Mouse (Mus musculus) forebrain, embryonic 14.5 days (tissue): ENCODE measurements at regions not wholly inside any gene's neighbourhood (a gene's known extent, or its start where the extent isn't known, plus 50 kb on each side); places are given as distances from the start of the nearest gene placed in this dataset.

Source experiments
- ATAC-seq: fragments of 200-750 bp; cut with Nextera tagmentation; 2 replicates; pipeline ENCODE4 v1.8.0; 2017; ENCODE audit warnings: mild to moderate bottlenecking, moderate library complexity
- DNase-seq: peaks from one replicate; pipeline ENCODE4 v3.0.0-alpha.2; 2015; ENCODE audit warnings: low spot score
- H3K27ac ChIP-seq: fragments of 300-500 bp; sonication (generic); 2 replicates; pipeline ENCODE4 v1.5.1; 2014; ENCODE audit warnings: low read depth, mild to moderate bottlenecking, control low read depth, low read length, moderate library complexity
- H3K27me3 ChIP-seq: fragments of 300-500 bp; sonication (generic); replicated peaks from 2 replicates; pipeline ENCODE4 v1.6.1; 2014; ENCODE audit warnings: low read length, control low read depth, mixed read lengths; ENCODE audit not compliant: control insufficient read depth, insufficient read depth
- H3K36me3 ChIP-seq: fragments of 300-500 bp; sonication (generic); 2 replicates; pipeline ENCODE4 v1.6.1; 2014; ENCODE audit warnings: low read length, control low read depth; ENCODE audit not compliant: control insufficient read depth, insufficient read depth
- H3K4me1 ChIP-seq: fragments of 300-500 bp; sonication (generic); 2 replicates; pipeline ENCODE4 v1.6.1; 2014; ENCODE audit warnings: antibody characterized with exemption, low read length, control low read depth; ENCODE audit not compliant: control insufficient read depth, insufficient read depth
- H3K4me2 ChIP-seq: fragments of 300-500 bp; sonication (generic); 2 replicates; pipeline ENCODE4 v1.6.1; 2014; ENCODE audit warnings: mild to moderate bottlenecking, control low read depth, low read length
- H3K4me3 ChIP-seq: fragments of 300-500 bp; sonication (generic); 2 replicates; pipeline ENCODE4 v1.5.1; 2014; ENCODE audit warnings: low read depth, low read length, control low read depth
- H3K9ac ChIP-seq: fragments of 300-500 bp; sonication (generic); 2 replicates; pipeline ENCODE4 v1.6.1; 2014; ENCODE audit warnings: mild to moderate bottlenecking, low read length, control low read depth, moderate library complexity
- H3K9me3 ChIP-seq: fragments of 300-500 bp; sonication (generic); replicated peaks from 2 replicates; pipeline ENCODE4 v1.6.1; 2016; ENCODE audit warnings: low read length, control low read depth, mixed read lengths; ENCODE audit not compliant: control insufficient read depth
- WGBS: fragments of 180-500 bp; shearing (Covaris S2); extraction: QIAGEN DNeasy Blood & Tissue Kit; methylation state at CpG from one replicate; pipeline ENCODE4 v1.1.7; 2014; 5-methylcytosine and 5-hydroxymethylcytosine counted together

DNA sequence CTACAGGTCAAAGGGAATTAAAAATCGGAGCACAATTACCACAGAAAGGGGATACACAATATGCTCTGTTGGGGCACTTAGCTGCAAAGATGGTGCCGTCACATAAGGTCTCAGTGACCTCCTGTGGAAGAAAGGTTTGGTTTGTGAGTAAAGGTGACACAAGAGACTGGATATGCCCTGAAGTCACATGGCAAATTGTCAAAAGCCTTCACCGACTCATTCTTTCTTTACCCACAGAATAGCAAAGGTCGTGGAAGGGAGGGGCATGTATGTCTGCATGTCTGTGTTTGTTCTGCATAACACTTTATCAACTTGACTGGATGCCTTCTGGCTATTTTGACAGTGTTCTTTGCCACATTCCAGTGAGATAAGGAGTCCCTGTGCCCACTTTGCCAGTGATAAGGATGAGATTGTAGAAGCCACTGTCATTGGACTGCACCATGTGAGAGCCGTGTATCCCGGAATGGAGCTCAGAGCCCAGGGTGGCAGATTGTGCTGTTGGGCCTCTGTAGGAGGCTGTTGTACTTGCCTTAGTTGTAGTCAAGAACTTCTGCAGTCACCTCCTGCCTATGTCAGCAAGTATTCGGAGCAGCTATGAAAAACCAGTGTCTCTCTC lies 222.0 kb downstream of the Cxcl12 start:
- Histone ChIP-seq H3K4me1 (no peaks in the 10 kb centered on the region), H3K36me3 (no peaks in the 10 kb centered on the region), H3K4me2 (no peak overlapping the region), H3K27me3 (no peaks in the 10 kb centered on the region), H3K9ac (no peak overlapping the region), H3K4me3 (no peak overlapping the region), H3K27ac (no peak overlapping the region), H3K9me3 (no peaks in the 10 kb centered on the region)
- 92% methylated on average over 7 of the region's 7 CpGs for WGBS
- no peak for DNase-seq
- ATAC-seq = no peak

- ATAC-seq (no peak), DNase-seq (no peak)
- no peak overlapping the region for H3K4me3 ChIP-seq
- H3K27me3 ChIP-seq = no peaks in the 10 kb centered on the region
- H3K9me3 ChIP-seq = no peaks in the 10 kb centered on the region
- H3K27ac ChIP-seq = no peak overlapping the region
- no peaks in the 10 kb centered on the region for H3K4me1 ChIP-seq
- no peak overlapping the region for H3K4me2 ChIP-seq
- H3K9ac ChIP-seq = no peak overlapping the region
- no peaks in the 10 kb centered on the region for H3K36me3 ChIP-seq
Observed at GRCm38 (mm10) chr6:117393480-117393879, 225.1 kb downstream of the Cxcl12 start.

DNA sequence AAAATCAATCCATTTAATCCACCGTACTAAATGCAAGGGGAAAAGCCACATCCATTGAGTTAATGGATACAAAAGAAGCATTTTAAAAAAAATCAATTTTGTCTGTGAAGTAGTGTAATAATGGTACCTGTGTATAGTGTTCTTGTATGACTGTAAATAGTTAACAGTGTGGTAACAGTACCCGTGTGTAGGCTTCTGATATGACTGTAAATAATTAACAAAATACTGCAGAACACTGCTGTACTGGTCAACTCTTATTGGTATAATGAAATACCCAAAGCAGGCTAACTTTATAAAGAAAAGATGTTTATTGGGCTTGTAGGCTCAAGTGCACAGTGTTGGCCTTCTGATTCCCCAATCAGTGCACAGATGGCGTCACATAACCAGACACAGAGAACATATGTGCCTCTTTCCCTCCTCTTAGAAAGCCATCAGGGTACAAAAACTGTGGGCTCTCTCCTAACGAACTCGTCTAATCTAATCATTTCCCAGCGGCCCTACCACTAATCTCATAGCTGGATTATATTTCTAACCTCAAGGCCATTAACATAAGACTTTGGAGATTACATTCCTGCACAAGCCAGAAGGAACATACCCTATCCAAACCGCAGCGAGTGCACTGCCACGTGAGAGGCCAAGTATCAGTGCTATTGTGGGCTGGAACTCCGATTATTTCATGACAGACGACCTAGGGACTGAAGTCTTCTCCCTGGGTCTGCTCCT lies 237.4 kb downstream of the Cxcl12 start:
- no peak overlapping the region for H3K4me3 ChIP-seq
- no peaks in the 10 kb centered on the region for H3K27me3 ChIP-seq
- H3K9ac ChIP-seq = no peak overlapping the region
- 72% methylated on average over 11 of the region's 11 CpGs for WGBS
- no peaks in the 10 kb centered on the region for H3K9me3 ChIP-seq
- H3K36me3 ChIP-seq = no peaks in the 10 kb centered on the region
- ATAC-seq = peak; percentile 40
- peak; percentile 59 for DNase-seq
- peaks cover 2% of the 10 kb centered on the region; the same call in 1 of the 2 replicates for H3K4me1 ChIP-seq
- H3K27ac ChIP-seq = peak overlapping the region; percentile 33; the same call in 1 of the 2 replicates
- no peak overlapping the region for H3K4me2 ChIP-seq

GRCm38 (mm10) chr6:117406312-117406595 lies 237.9 kb downstream of the Cxcl12 start:
- H3K36me3 ChIP-seq = no peaks in the 10 kb centered on the region
- no peak overlapping the region for H3K4me2 ChIP-seq
- no peaks in the 10 kb centered on the region for H3K27me3 ChIP-seq
- DNase-seq = no peak
- H3K4me3 ChIP-seq = no peak overlapping the region
- peak overlapping the region; percentile 33; the same call in 1 of the 2 replicates for H3K27ac ChIP-seq
- WGBS = 85% methylated on average over 4 of the region's 4 CpGs
- H3K9me3 ChIP-seq = no peaks in the 10 kb centered on the region
- no peak for ATAC-seq
- H3K9ac ChIP-seq = no peak overlapping the region
- H3K4me1 ChIP-seq = peaks cover 2% of the 10 kb centered on the region; the same call in 1 of the 2 replicates

DNA sequence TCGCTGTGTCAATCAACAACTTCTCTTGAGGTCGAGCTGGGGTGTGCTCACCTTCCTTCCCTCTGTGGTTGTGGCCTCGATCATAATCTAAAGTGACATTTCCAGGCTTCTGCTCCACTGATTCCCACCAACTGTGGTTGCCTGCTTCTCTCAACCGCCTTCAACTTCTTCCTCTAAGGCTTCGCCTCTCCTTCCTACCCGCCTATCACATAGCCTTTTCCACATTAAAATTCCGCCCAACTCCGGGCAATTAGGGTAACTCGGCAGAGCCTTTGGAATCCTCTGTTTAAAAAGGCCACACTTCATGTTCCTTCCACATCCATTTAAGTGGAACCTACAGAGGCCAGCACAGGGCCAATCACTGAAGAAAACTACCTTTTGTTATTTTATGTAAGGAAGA lies 238.4 kb downstream of the Cxcl12 start:
- Histone ChIP-seq H3K4me1 (peaks cover 2% of the 10 kb centered on the region; the same call in 1 of the 2 replicates), H3K4me2 (no peak overlapping the region), H3K9ac (no peak overlapping the region), H3K27ac (no peak overlapping the region), H3K36me3 (no peaks in the 10 kb centered on the region), H3K27me3 (no peaks in the 10 kb centered on the region), H3K9me3 (no peaks in the 10 kb centered on the region), H3K4me3 (no peak overlapping the region)
- DNase-seq (no peak), ATAC-seq (no peak)
- 53% methylated on average over 9 of the region's 9 CpGs for WGBS

GRCm38 (mm10) chr6:117407206-117407858 lies 239.0 kb downstream of the Cxcl12 start:
- Histone ChIP-seq H3K4me1 (peaks cover 2% of the 10 kb centered on the region; the same call in 1 of the 2 replicates), H3K9me3 (no peaks in the 10 kb centered on the region), H3K36me3 (no peaks in the 10 kb centered on the region), H3K4me2 (no peak overlapping the region), H3K9ac (no peak overlapping the region), H3K27ac (no peak overlapping the region), H3K27me3 (no peaks in the 10 kb centered on the region), H3K4me3 (no peak overlapping the region)
- ATAC-seq = no peak
- WGBS = 64% methylated on average over 15 of the region's 15 CpGs
- DNase-seq = no peak

DNA sequence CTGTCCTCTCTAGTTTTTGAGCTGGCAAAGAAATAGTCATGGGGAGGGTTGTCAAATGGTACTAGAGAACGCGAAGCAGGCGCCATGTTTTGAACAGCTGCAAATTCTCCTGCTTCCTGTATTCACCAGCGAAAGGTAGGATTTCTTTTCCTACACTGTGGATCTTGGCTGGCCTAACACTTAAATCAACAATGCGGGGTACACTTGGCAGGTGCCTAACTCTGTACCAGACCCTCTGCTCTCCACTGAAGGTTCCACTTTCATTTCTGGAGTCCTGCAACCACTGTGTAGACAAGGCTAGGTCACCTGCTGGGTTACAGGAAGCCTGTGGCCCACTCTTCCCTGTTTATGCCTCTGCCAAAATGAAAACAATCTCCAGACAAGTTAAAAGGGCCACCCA lies 239.6 kb downstream of the Cxcl12 start:
- no peaks in the 10 kb centered on the region for H3K27me3 ChIP-seq
- ATAC-seq (no peak), DNase-seq (no peak)
- no peaks in the 10 kb centered on the region for H3K36me3 ChIP-seq
- peaks cover 2% of the 10 kb centered on the region; the same call in 1 of the 2 replicates for H3K4me1 ChIP-seq
- no peak overlapping the region for H3K9ac ChIP-seq
- H3K9me3 ChIP-seq = no peaks in the 10 kb centered on the region
- no peak overlapping the region for H3K4me2 ChIP-seq
- 89% methylated on average over 5 of the region's 5 CpGs for WGBS
- H3K27ac ChIP-seq = no peak overlapping the region
- H3K4me3 ChIP-seq = no peak overlapping the region

DNA sequence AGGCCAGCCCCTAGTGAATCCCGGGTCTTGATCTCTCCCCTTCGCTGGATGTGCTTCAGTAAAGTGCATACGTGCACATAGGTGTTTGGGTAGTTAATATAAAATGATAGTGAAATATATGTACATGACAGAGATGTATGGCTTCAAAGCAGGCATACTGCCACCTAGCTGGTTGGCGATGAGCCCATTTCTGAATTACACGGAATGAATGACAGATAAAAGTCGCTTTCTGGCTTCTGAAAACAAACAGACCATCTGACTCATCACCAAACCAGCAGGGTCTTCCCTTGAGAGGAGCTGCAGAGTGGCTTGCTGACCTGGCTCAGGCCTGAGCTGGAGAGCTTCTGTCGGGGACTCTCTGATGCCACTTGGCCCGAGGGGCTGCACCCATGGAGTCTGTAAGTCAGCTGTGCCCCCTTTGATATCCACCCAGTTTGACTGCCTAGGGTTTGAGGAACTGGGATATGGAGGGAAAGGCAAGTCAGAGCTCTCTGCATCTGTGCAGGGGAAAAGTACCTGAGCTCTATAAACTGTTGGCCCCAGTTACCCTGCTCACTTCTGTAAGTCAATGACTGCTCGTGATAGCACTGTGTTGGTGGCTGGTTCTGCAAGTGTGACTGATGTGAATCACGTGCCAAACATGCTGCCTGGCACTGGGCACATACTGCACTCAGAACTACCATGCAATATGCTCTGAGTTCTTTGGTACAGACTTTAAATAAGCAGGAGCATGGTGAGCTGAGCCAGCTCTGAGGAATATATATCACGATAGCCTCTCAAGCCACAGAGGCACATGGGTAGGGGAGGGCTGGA lies 240.8 kb downstream of the Cxcl12 start:
- Histone ChIP-seq H3K36me3 (no peaks in the 10 kb centered on the region), H3K4me3 (no peak overlapping the region), H3K9ac (no peak overlapping the region), H3K27ac (no peak overlapping the region), H3K27me3 (no peaks in the 10 kb centered on the region), H3K4me2 (no peak overlapping the region), H3K4me1 (peaks cover 2% of the 10 kb centered on the region; the same call in 1 of the 2 replicates), H3K9me3 (no peaks in the 10 kb centered on the region)
- peak; percentile 68 for DNase-seq
- ATAC-seq = peak; percentile 72; the same call in 1 of the 2 replicates
- WGBS = 81% methylated on average over 11 of the region's 11 CpGs
